Mouse (Mus musculus): Measurements from ENCODE around the gene Zbtb20. TPM values are rescaled to one million over a fixed set of nuclear protein-coding genes. Genes with fewer than 3 reads are reported as not detected.

Zbtb20 gene
- total and polyA plus RNA-seq, 3 experiments, result 1.8 to 18.1 (median 6.6) TPM

DNA sequence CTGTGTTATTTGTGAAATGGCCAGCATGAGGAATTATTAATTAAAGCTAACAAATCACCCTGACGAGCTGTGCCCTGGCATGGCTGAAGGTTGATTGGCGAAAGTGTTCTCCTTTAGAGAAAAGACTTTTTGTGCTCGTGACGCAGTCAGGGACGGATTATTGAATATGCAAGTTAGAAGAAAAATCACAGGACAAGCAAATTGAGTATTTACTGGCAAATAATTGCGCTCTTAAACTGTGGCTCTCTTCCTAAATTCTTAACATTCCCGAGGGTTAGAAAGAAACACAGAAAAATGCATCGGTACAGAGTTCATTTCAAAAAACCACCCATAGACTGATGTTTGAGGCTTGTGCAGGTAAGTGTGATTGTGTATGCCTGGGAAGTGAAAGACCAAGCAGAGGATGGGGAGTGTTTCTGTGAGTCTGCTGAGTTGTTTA lies 360.1 kb downstream of the Zbtb20 start:
- no peaks in the 10 kb centered on the region for H3K27me3 ChIP-seq (ENCODE audit: insufficient read depth, low read length)
- H3K9me3 ChIP-seq (replicated peaks), result no peaks in the 10 kb centered on the region
- ATAC-seq (ENCODE audit: extremely low read depth, insufficient number of reproducible peaks, low FRiP score, poor library complexity, severe bottlenecking) (no peak), DNase-seq (ENCODE audit: low spot score) (no peak)
- no peaks in the 10 kb centered on the region for H3K4me1 ChIP-seq (ENCODE audit: insufficient read depth, low read depth, low read length)
- TF ChIP-seq TAL1 (conservative IDR thresholded peaks at IDR 0.05; ENCODE audit: low read depth, low read length) (no peak), POLR2AphosphoS5 (IDR thresholded peaks at IDR 0.05; ENCODE audit: insufficient replicate concordance, low read depth, low read length) (no peak), GATA1 (IDR thresholded peaks at IDR 0.05; ENCODE audit: borderline replicate concordance, low read length) (no peak), GATA2 (IDR thresholded peaks at IDR 0.05; ENCODE audit: borderline replicate concordance, low read depth, low read length) (no peak), CTCF (IDR thresholded peaks at IDR 0.05; ENCODE audit: low read depth, low read length) (no peak)
- H3K4me3 ChIP-seq (ENCODE audit: low read depth, low read length), result no peak overlapping the region
- no peaks in the 10 kb centered on the region for H3K36me3 ChIP-seq (replicated peaks)

DNA sequence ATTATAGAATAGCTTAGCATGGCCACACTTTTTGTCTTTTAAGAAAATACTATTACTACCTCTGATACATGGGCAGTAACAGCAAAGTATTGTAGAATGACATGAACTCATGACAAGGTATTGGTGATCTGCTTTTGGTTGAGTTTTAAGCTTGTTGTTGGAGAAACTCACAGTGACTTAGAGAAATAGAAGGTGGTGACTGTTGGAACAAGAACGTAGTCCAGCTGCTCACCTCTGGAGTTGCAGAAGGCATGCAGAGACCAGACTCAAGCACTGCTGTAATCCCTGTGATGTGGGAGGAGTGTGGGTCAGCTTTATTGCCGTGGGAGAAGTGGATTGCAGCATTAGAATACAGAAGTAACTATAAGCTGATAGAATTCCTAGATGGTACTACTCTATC lies 361.9 kb downstream of the Zbtb20 start:
- ATAC-seq (ENCODE audit: extremely low read depth, insufficient number of reproducible peaks, low FRiP score, poor library complexity, severe bottlenecking) (no peak), DNase-seq (ENCODE audit: low spot score) (no peak)
- Histone ChIP-seq H3K36me3 (replicated peaks) (no peaks in the 10 kb centered on the region), H3K4me1 (ENCODE audit: insufficient read depth, low read depth, low read length) (no peaks in the 10 kb centered on the region), H3K4me3 (ENCODE audit: low read depth, low read length) (no peak overlapping the region), H3K27me3 (ENCODE audit: insufficient read depth, low read length) (no peaks in the 10 kb centered on the region), H3K9me3 (replicated peaks) (no peaks in the 10 kb centered on the region)
- TF ChIP-seq POLR2AphosphoS5 (IDR thresholded peaks at IDR 0.05; ENCODE audit: insufficient replicate concordance, low read depth, low read length) (no peak), TAL1 (conservative IDR thresholded peaks at IDR 0.05; ENCODE audit: low read depth, low read length) (no peak), CTCF (IDR thresholded peaks at IDR 0.05; ENCODE audit: low read depth, low read length) (no peak), GATA2 (IDR thresholded peaks at IDR 0.05; ENCODE audit: borderline replicate concordance, low read depth, low read length) (no peak), GATA1 (IDR thresholded peaks at IDR 0.05; ENCODE audit: borderline replicate concordance, low read length) (no peak)

DNA sequence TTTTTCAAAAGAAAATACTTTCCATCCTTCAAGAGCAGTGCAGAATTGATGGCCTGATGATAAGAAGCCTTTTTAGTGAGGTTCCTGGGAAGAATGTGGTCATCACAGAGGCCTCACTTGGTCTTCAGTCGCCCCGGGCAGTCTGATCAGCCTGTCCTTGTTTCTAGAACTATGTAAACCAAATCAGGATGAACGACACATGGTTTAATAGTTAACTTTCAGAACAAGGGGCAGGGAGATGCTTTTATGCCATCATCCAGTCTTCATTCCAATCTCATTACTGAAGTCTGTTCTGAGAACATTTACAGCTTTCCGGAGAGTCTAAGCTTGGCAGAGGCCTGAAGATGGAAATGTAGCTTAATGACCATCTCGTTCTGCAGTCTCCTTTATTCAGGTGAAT lies 371.3 kb downstream of the Zbtb20 start:
- DNase-seq (ENCODE audit: low spot score), result no peak
- Histone ChIP-seq H3K27me3 (ENCODE audit: insufficient read depth, low read length) (no peaks in the 10 kb centered on the region), H3K36me3 (replicated peaks) (no peaks in the 10 kb centered on the region), H3K4me1 (ENCODE audit: insufficient read depth, low read depth, low read length) (no peaks in the 10 kb centered on the region), H3K9me3 (replicated peaks) (no peaks in the 10 kb centered on the region), H3K4me3 (ENCODE audit: low read depth, low read length) (no peak overlapping the region)
- no peak for ATAC-seq (ENCODE audit: extremely low read depth, insufficient number of reproducible peaks, low FRiP score, poor library complexity, severe bottlenecking)
- TF ChIP-seq CTCF (IDR thresholded peaks at IDR 0.05; ENCODE audit: low read depth, low read length), result no peak

DNA sequence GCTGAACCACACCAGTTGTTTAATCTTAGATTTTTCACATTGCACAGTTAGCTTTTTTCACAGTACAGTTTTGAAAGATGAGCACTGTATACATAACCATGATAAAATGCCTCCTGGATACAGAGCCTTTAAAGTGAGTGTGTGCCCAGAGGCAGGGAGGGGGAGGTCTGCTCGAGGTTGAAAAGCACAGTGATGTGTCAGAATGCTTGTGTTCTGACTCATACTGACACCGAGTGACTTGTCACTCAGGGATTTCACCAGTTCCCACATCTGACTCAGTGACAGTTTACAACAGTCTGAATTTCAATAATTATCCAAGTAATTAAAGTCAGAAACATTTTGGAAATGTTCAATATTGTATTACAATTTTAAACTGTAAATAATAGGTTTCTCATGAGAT lies 377.4 kb downstream of the Zbtb20 start:
- no peak for ATAC-seq (ENCODE audit: extremely low read depth, insufficient number of reproducible peaks, low FRiP score, poor library complexity, severe bottlenecking)
- H3K4me1 ChIP-seq (ENCODE audit: insufficient read depth, low read depth, low read length), result no peaks in the 10 kb centered on the region
- H3K36me3 ChIP-seq (replicated peaks), result no peaks in the 10 kb centered on the region
- TF ChIP-seq GATA1 (IDR thresholded peaks at IDR 0.05; ENCODE audit: borderline replicate concordance, low read length) (no peak), CTCF (IDR thresholded peaks at IDR 0.05; ENCODE audit: low read depth, low read length) (no peak), GATA2 (IDR thresholded peaks at IDR 0.05; ENCODE audit: borderline replicate concordance, low read depth, low read length) (no peak), POLR2AphosphoS5 (IDR thresholded peaks at IDR 0.05; ENCODE audit: insufficient replicate concordance, low read depth, low read length) (no peak), TAL1 (conservative IDR thresholded peaks at IDR 0.05; ENCODE audit: low read depth, low read length) (no peak)
- no peaks in the 10 kb centered on the region for H3K9me3 ChIP-seq (replicated peaks)
- DNase-seq (ENCODE audit: low spot score), result no peak
- H3K27me3 ChIP-seq (ENCODE audit: insufficient read depth, low read length), result no peaks in the 10 kb centered on the region
- no peak overlapping the region for H3K4me3 ChIP-seq (ENCODE audit: low read depth, low read length)

DNA sequence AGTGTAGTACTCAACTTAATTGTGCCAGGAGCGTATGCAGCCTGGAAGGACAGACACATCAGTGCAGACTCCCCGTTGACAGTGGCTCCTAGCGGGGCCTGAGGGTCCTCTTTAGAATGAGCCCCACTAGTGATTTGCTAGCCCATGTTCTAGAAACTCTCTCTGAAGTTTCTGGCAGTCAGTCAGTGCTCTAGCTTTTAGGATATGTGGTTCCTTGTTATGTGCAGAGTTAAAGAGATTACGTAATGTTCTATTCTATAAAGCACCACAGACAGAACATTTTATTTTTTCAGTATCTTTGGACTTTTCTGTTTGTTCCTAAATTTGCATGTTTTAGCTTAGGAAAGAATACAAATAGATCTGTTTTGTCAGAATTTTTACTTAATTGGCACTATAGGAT lies 378.1 kb downstream of the Zbtb20 start:
- ATAC-seq (ENCODE audit: extremely low read depth, insufficient number of reproducible peaks, low FRiP score, poor library complexity, severe bottlenecking) (no peak), DNase-seq (ENCODE audit: low spot score) (no peak)
- H3K36me3 ChIP-seq (replicated peaks), result no peaks in the 10 kb centered on the region
- no peak overlapping the region for H3K4me3 ChIP-seq (ENCODE audit: low read depth, low read length)
- no peaks in the 10 kb centered on the region for H3K9me3 ChIP-seq (replicated peaks)
- H3K27me3 ChIP-seq (ENCODE audit: insufficient read depth, low read length), result no peaks in the 10 kb centered on the region
- TF ChIP-seq CTCF (IDR thresholded peaks at IDR 0.05; ENCODE audit: low read depth, low read length) (no peak), TAL1 (conservative IDR thresholded peaks at IDR 0.05; ENCODE audit: low read depth, low read length) (no peak), GATA2 (IDR thresholded peaks at IDR 0.05; ENCODE audit: borderline replicate concordance, low read depth, low read length) (no peak), POLR2AphosphoS5 (IDR thresholded peaks at IDR 0.05; ENCODE audit: insufficient replicate concordance, low read depth, low read length) (no peak), GATA1 (IDR thresholded peaks at IDR 0.05; ENCODE audit: borderline replicate concordance, low read length) (no peak)
- no peaks in the 10 kb centered on the region for H3K4me1 ChIP-seq (ENCODE audit: insufficient read depth, low read depth, low read length)

DNA sequence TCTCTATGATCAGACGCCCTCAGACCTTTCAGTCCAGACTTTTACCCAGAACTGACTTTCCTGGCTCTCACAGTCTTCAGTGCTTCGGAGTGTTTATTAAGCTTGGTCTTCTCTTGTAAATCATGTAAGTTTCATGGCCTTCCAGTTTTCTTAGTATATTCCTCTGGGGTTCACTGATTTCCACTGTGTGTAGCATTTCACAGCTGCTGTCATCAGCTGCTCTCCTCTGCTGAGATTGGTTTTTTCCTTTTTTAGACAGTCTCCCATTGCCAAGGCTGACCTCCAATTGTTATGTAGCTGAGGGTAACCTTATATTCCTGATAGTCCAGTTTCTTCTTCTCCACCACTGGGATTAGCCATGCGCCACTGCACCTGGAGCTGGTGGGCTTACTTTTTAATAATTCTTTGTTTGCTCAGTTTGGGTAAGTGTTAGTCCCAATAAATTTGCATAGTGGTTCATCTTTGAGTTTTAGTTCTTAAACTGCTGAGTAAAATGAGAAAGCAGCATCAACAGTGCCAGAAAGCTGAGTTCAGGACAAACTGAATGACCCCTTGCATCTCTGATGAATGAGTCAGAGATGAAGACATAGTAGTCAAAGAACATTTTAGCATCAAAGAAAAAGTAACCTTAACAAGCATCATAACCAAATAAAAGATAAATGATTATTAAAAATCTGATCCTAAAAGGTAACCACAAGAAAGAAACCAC lies 380.7 kb downstream of the Zbtb20 start:
- Histone ChIP-seq H3K27me3 (ENCODE audit: insufficient read depth, low read length) (no peaks in the 10 kb centered on the region), H3K36me3 (replicated peaks) (no peaks in the 10 kb centered on the region), H3K4me3 (ENCODE audit: low read depth, low read length) (no peak overlapping the region), H3K4me1 (ENCODE audit: insufficient read depth, low read depth, low read length) (no peaks in the 10 kb centered on the region), H3K9me3 (replicated peaks) (no peaks in the 10 kb centered on the region)
- ATAC-seq (ENCODE audit: extremely low read depth, insufficient number of reproducible peaks, low FRiP score, poor library complexity, severe bottlenecking) (no peak), DNase-seq (ENCODE audit: low spot score) (no peak)
- no peak for TF ChIP-seq CTCF (IDR thresholded peaks at IDR 0.05; ENCODE audit: low read depth, low read length)

DNA sequence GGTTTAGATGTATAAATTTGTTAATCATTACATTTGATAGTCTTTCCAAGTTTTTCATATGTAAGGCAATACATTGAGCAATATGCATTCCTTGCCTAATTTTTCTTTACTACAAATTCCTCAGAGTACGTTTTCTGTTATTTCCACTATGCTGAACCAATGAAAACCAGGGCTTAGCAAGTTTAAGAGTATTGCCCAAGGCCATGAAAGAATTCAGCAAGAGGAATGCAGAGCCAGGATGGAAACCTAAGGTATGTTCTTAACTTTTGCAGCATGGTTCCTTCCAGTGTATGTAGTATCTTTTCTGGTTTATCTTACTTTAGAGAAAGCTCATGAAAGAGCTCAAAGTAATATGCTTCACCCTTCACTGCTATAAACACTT lies 381.2 kb downstream of the Zbtb20 start:
- no peak overlapping the region for H3K4me3 ChIP-seq (ENCODE audit: low read depth, low read length)
- H3K36me3 ChIP-seq (replicated peaks), result no peaks in the 10 kb centered on the region
- no peaks in the 10 kb centered on the region for H3K4me1 ChIP-seq (ENCODE audit: insufficient read depth, low read depth, low read length)
- DNase-seq (ENCODE audit: low spot score), result no peak
- ATAC-seq (ENCODE audit: extremely low read depth, insufficient number of reproducible peaks, low FRiP score, poor library complexity, severe bottlenecking), result no peak
- no peak for TF ChIP-seq POLR2AphosphoS5 (IDR thresholded peaks at IDR 0.05; ENCODE audit: insufficient replicate concordance, low read depth, low read length)
- no peak for TF ChIP-seq GATA1 (IDR thresholded peaks at IDR 0.05; ENCODE audit: borderline replicate concordance, low read length)
- no peak for TF ChIP-seq CTCF (IDR thresholded peaks at IDR 0.05; ENCODE audit: low read depth, low read length)
- TF ChIP-seq TAL1 (conservative IDR thresholded peaks at IDR 0.05; ENCODE audit: low read depth, low read length), result no peak
- no peak for TF ChIP-seq GATA2 (IDR thresholded peaks at IDR 0.05; ENCODE audit: borderline replicate concordance, low read depth, low read length)
- no peaks in the 10 kb centered on the region for H3K27me3 ChIP-seq (ENCODE audit: insufficient read depth, low read length)
- H3K9me3 ChIP-seq (replicated peaks), result no peaks in the 10 kb centered on the region

All from G1E (cell line).